In the genomic region with DNA sequence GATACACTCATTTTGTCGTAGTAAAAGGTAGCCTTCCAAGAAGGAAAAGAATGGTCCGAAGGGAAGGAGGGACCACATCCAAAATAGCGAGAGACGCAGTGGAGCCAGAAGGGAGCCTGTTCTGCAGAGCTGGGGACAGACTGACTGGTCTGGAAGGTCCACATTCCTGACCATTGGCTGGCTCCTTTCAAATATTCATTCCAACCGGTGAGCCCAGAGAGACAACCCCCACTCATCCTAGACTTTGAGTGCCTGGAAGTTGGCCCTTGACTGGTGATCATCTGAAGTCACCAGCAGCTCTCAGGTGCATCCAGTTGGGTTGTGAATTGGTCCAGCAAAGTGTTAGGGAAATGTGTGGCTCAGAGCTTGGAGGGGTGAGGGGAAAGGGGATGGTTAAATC, we compare ENCODE assay signal across 16 mouse cellular contexts. TPM values are rescaled to one million over a fixed set of nuclear protein-coding genes. Genes with fewer than 3 reads are reported as not detected.
DNase-seq lines count a peak whose midpoint lies in the region; ATAC-seq lines count a peak whose summit lies in the region.
"Had no signal": no experiment of that assay in that cellular context is flagged by ENCODE, and none has a peak within 500 bp of the region (broad histone marks: within the 10 kb centered on the region; RNA-seq: fewer than 3 reads in every experiment).

No protein-coding gene starts in this region.

- H3K9ac ChIP-seq in midbrain, embryonic 14.5 days (replicated peaks; ENCODE audit: low read length) = no peak overlapping the region
- H3K9ac ChIP-seq: forebrain, embryonic 13.5 days; heart, embryonic 15.5 days; hindbrain, embryonic 13.5 days; liver, embryonic 14.5 days; midbrain, embryonic 12.5 days had no signal

- no peaks in the 10 kb centered on the region for H3K4me1 ChIP-seq in midbrain, embryonic 14.5 days (ENCODE audit: control insufficient read depth, insufficient read depth, low read length)
- H3K4me1 ChIP-seq: heart, embryonic 15.5 days; midbrain, embryonic 12.5 days had no signal

- H3K27me3 ChIP-seq in midbrain, embryonic 14.5 days (ENCODE audit: control insufficient read depth, insufficient read depth, low read length) = no peaks in the 10 kb centered on the region
- H3K27me3 ChIP-seq: forebrain, embryonic 13.5 days; midbrain, embryonic 12.5 days had no signal

- no peaks in the 10 kb centered on the region for H3K9me3 ChIP-seq in midbrain, embryonic 14.5 days (ENCODE audit: control insufficient read depth, low read length)
- H3K9me3 ChIP-seq: forebrain, embryonic 13.5 days; G1E; heart, embryonic 15.5 days; hindbrain, embryonic 13.5 days; midbrain, embryonic 12.5 days had no signal

- no peak overlapping the region for H3K4me2 ChIP-seq in midbrain, embryonic 14.5 days (ENCODE audit: low read length)
- H3K4me2 ChIP-seq: forebrain, embryonic 13.5 days; heart, embryonic 15.5 days; hindbrain, embryonic 13.5 days; midbrain, embryonic 12.5 days had no signal

- no peak for ATAC-seq in midbrain, embryonic 14.5 days (ENCODE audit: low FRiP score, low TSS enrichment)
- ATAC-seq: forebrain, embryonic 13.5 days had no signal

- no peak overlapping the region for H3K27ac ChIP-seq in midbrain, embryonic 14.5 days (replicated peaks; ENCODE audit: low read depth, low read length)
- H3K27ac ChIP-seq: forebrain, embryonic 13.5 days; gastrocnemius, adult 2 months; heart, embryonic 15.5 days; hindbrain, embryonic 13.5 days; liver, embryonic 14.5 days; midbrain, embryonic 12.5 days had no signal

- H3K4me3 ChIP-seq in midbrain, embryonic 14.5 days (replicated peaks; ENCODE audit: low read depth, low read length) = no peak overlapping the region
- H3K4me3 ChIP-seq: forebrain, embryonic 13.5 days; gastrocnemius, adult 2 months; heart, embryonic 15.5 days; hindbrain, embryonic 13.5 days; midbrain, embryonic 12.5 days had no signal

- DNase-seq in urinary bladder, postnatal 14 days (ENCODE audit: low spot score) = peak; percentile 53
- no peak for DNase-seq in urinary bladder, adult 2 months (ENCODE audit: low spot score)
- peak; percentile 85 for DNase-seq in kidney, adult 9 months
- peak; percentile 73 for DNase-seq in kidney, postnatal 14 days
- peak; percentile 12 for DNase-seq in lung, postnatal 36 days
- DNase-seq in left cerebral cortex, adult 11 months (ENCODE audit: low spot score) = no peak
- DNase-seq in midbrain, embryonic 14.5 days = no peak
- no peak for DNase-seq in frontal cortex, postnatal 36 days (ENCODE audit: low spot score in 2 of 2)

- H3K36me3 ChIP-seq in midbrain, embryonic 14.5 days (ENCODE audit: control insufficient read depth, insufficient read depth, low read length) = no peaks in the 10 kb centered on the region
- H3K36me3 ChIP-seq: G1E; heart, embryonic 15.5 days; hindbrain, embryonic 13.5 days; midbrain, embryonic 12.5 days had no signal

- 91% methylated on average over 5 of the region's 5 CpGs for WGBS in midbrain, embryonic 14.5 days

RNA-seq across cellular contexts. Expression of a gene that starts 34.7 kb away (rescaled TPM):
- 11.7 and 12.5 TPM in 2 replicates for polyA plus RNA-seq in urinary bladder, adult 2 months (2012; rRNA removed)
- polyA plus RNA-seq in midbrain, embryonic 14.5 days (2014; fragmentation: Nextera tagmentation; extraction: Ambion mirVana) = 0.12 TPM in 2 replicates
- polyA plus RNA-seq: embryonic facial prominence, embryonic 14.5 days; forebrain, embryonic 13.5 days; G1E; midbrain, embryonic 12.5 days had no signal

Comparison
In these comparisons a context has a peak if more than half of its experiments do, and no peak if none do; other contexts are left out.
1. DNase-seq: peak in urinary bladder, postnatal 14 days (single experiment), kidney, adult 9 months (single experiment), kidney, postnatal 14 days (single experiment) and lung, postnatal 36 days (single experiment); none in urinary bladder, adult 2 months (single experiment), left cerebral cortex, adult 11 months (single experiment), midbrain, embryonic 14.5 days (single experiment) and frontal cortex, postnatal 36 days (0 of 2).
2. RNA of a gene that starts 34.7 kb away (polyA plus RNA-seq): 11.7 to 12.5 TPM in urinary bladder, adult 2 months; 0.12 TPM in midbrain, embryonic 14.5 days; every median in the first group is over 10 times any median in the second.